Mouse (Mus musculus) limb, embryonic 13.5 days (tissue): ENCODE measurements at regions not wholly inside any gene's neighbourhood (a gene's known extent, or its start where the extent isn't known, plus 50 kb on each side); places are given as distances from the start of the nearest gene placed in this dataset.

Source experiments
- ATAC-seq: fragments of 200-750 bp; cut with Nextera tagmentation; 2 replicates; pipeline ENCODE4 v1.8.0; 2017; ENCODE audit warnings: low read depth, moderate number of reproducible peaks, moderate TSS enrichment; ENCODE audit not compliant: low FRiP score
- H3K27ac ChIP-seq: fragments of 300-500 bp; sonication (generic); 2 replicates; pipeline ENCODE4 v1.5.1; 2015; ENCODE audit warnings: inconsistent platforms, mild to moderate bottlenecking, moderate library complexity
- H3K27me3 ChIP-seq: fragments of 300-500 bp; sonication (generic); 2 replicates; pipeline ENCODE4 v1.6.1; 2015; ENCODE audit warnings: mild to moderate bottlenecking, inconsistent platforms
- H3K36me3 ChIP-seq: fragments of 300-500 bp; sonication (generic); 2 replicates; pipeline ENCODE4 v1.6.1; 2015; ENCODE audit warnings: inconsistent platforms, mild to moderate bottlenecking, moderate library complexity
- H3K4me1 ChIP-seq: fragments of 300-500 bp; sonication (generic); 2 replicates; pipeline ENCODE4 v1.6.1; 2015; ENCODE audit warnings: inconsistent platforms
- H3K4me2 ChIP-seq: fragments of 300-500 bp; sonication (generic); replicated peaks from 2 replicates; pipeline ENCODE4 v1.6.1; 2015; ENCODE audit warnings: inconsistent platforms, mild to moderate bottlenecking, moderate library complexity
- H3K4me3 ChIP-seq: fragments of 300-500 bp; sonication (generic); 2 replicates; pipeline ENCODE4 v1.5.1; 2015; ENCODE audit warnings: moderate library complexity, mild to moderate bottlenecking, inconsistent platforms
- H3K9ac ChIP-seq: fragments of 300-500 bp; sonication (generic); 2 replicates; pipeline ENCODE4 v1.6.1; 2015; ENCODE audit warnings: mild to moderate bottlenecking, inconsistent platforms
- H3K9me3 ChIP-seq: fragments of 300-500 bp; sonication (generic); 2 replicates; pipeline ENCODE4 v1.6.1; 2016; ENCODE audit warnings: inconsistent platforms
- WGBS: fragments of 180-500 bp; shearing (Covaris S2); methylation state at CpG from one replicate; pipeline ENCODE4 v1.1.7; 2015; 5-methylcytosine and 5-hydroxymethylcytosine counted together

DNA sequence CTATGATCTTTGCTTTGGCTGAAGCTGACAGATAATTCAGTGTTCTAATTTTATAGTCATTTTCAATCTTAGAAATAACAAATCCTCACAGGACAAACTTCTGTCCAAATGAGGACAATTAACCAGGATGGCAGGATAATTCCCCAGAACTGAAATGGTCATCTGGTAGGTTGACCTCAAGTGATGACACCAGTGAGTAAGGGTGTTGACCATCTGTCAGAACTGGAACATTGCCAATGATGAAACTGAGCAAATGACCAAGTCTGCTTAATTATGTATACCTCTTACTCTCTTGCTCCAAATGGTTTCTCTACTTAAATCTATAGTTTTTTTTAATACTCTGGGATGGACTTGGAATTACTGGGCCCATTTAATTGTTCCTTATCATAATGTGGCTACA, 1336.9 kb upstream of the Tenm3 start:
- no peak overlapping the region for H3K27ac ChIP-seq
- ATAC-seq, result no peak
- no peaks in the 10 kb centered on the region for H3K27me3 ChIP-seq
- no peak overlapping the region for H3K9ac ChIP-seq
- no peaks in the 10 kb centered on the region for H3K36me3 ChIP-seq
- no peaks in the 10 kb centered on the region for H3K9me3 ChIP-seq
- no peaks in the 10 kb centered on the region for H3K4me1 ChIP-seq
- no peak overlapping the region for H3K4me2 ChIP-seq
- no peak overlapping the region for H3K4me3 ChIP-seq

DNA sequence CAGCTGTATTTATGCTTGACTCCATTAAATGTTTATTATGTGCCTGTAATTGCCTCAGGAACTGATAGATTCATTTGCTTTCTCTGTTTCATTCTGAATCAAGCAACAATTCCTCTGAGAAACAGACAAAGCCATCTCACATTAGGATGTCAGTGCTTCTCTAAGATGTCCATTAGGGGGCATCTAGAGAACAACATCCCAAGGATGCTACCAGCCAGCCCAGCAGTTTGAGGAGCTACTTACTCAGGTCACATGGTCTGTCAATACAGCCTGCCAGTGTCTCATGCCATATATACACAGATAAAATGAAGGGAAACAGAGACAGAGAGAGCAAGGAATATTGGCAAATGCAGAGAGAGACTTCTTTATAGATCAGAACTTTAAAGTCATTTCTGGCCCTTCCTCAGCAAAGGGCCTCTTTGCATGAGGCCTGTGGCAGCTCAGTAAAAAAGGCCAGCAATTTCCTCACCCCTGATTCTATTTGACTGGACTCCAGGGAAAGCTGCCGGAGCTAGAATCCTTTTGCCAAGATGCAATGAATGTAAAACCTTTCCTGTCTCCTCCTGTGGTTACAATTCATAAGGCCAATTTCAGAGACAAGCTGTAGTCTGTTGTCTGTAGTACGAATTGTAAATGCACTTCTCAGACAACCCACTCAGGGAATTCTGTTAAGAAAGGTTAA, 1321.2 kb upstream of the Tenm3 start:
- no peak for ATAC-seq
- 45% methylated on average over 2 of the region's 2 CpGs for WGBS

DNA sequence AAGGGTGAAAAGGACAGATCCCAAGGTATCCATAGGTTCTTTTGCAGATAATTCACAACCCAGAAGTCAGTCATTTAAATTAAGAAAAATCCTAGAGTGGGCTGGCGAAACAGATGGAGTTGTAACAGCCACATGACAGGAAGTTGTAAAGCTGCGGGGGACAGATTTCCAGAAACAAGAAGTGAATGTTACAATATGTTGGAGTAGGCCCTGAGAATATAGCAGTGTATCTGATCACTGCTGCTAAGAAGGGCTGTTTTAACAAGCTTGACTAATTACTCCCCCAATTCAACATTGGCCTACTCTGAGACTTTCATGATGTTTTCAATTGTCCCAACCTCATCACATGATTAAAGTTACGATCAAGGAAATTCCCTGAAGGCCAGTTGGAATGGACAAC, 1317.3 kb upstream of the Tenm3 start:
- no peak overlapping the region for H3K27ac ChIP-seq
- peak; percentile 51; the same call in 1 of the 2 replicates for ATAC-seq
- H3K27me3 ChIP-seq, result no peaks in the 10 kb centered on the region
- no peaks in the 10 kb centered on the region for H3K36me3 ChIP-seq
- no peak overlapping the region for H3K9ac ChIP-seq
- H3K4me3 ChIP-seq, result no peak overlapping the region
- H3K4me2 ChIP-seq, result 0 out of 2 replicates have a peak overlapping the region, but pooled peaks have one; percentile 25
- H3K9me3 ChIP-seq, result no peaks in the 10 kb centered on the region
- H3K4me1 ChIP-seq, result peaks cover 11% of the 10 kb centered on the region
- 29% methylated on average over 3 of the region's 3 CpGs for WGBS

More for the DNA sequence above, 1321.2 kb upstream of the Tenm3 start:
- no peak overlapping the region for H3K4me3 ChIP-seq
- no peaks in the 10 kb centered on the region for H3K27me3 ChIP-seq
- no peaks in the 10 kb centered on the region for H3K9me3 ChIP-seq
- H3K36me3 ChIP-seq, result no peaks in the 10 kb centered on the region
- peaks cover 11% of the 10 kb centered on the region for H3K4me1 ChIP-seq
- no peak overlapping the region for H3K27ac ChIP-seq
- no peak overlapping the region for H3K9ac ChIP-seq
- no peak overlapping the region for H3K4me2 ChIP-seq

DNA sequence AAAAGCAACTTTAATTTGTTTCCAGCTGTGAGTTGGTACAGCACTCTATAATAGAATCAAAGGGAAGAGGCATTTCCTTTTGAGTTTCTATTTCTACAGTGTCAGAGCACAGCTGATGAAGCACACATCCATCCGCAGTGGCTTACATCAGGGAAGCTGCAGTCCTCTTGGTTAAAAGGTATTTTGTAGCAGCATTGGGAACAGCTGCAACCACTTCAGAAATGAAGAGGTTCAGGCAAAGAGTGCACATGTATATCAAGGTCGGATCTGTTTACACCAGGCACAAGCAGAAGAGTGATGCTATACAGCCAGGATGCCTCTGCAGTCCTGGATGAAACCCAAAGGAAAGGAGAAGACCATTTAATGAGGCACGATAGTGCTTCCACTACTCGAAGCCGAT, 1316.6 kb upstream of the Tenm3 start:
- Histone ChIP-seq H3K4me1 (peaks cover 11% of the 10 kb centered on the region), H3K27ac (peak overlapping the region; percentile 6; the same call in 1 of the 2 replicates), H3K9me3 (no peaks in the 10 kb centered on the region), H3K4me2 (0 out of 2 replicates have a peak overlapping the region, but pooled peaks have one; percentile 25), H3K9ac (no peak overlapping the region), H3K4me3 (no peak overlapping the region), H3K36me3 (no peaks in the 10 kb centered on the region), H3K27me3 (no peaks in the 10 kb centered on the region)
- ATAC-seq, result peak; percentile 76
- WGBS, result 55% methylated on average over 5 of the region's 5 CpGs

DNA sequence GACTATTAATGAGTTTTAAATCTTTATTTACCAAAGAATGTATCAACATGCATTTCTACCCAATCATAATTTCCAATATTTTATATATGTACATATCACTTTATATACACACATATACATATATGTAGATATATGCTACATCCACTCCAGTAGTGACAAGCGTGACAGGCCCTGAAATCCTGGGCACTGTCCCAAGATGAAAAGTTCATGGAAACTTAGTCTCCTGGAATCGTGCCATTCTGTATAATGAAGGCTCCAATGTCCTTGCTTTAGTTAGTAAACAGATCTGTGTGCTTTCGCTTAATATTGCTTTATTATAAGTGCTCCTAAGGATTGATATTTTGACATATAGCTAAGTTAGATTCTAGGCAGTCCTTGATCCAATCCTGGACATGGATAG, 1296.1 kb upstream of the Tenm3 start:
- WGBS, result 93% methylated on average over 3 of the region's 3 CpGs
- no peaks in the 10 kb centered on the region for H3K9me3 ChIP-seq
- no peak overlapping the region for H3K27ac ChIP-seq
- no peaks in the 10 kb centered on the region for H3K36me3 ChIP-seq
- H3K4me3 ChIP-seq, result no peak overlapping the region
- no peak overlapping the region for H3K9ac ChIP-seq
- no peaks in the 10 kb centered on the region for H3K4me1 ChIP-seq
- H3K4me2 ChIP-seq, result no peak overlapping the region
- ATAC-seq, result no peak
- H3K27me3 ChIP-seq, result no peaks in the 10 kb centered on the region

DNA sequence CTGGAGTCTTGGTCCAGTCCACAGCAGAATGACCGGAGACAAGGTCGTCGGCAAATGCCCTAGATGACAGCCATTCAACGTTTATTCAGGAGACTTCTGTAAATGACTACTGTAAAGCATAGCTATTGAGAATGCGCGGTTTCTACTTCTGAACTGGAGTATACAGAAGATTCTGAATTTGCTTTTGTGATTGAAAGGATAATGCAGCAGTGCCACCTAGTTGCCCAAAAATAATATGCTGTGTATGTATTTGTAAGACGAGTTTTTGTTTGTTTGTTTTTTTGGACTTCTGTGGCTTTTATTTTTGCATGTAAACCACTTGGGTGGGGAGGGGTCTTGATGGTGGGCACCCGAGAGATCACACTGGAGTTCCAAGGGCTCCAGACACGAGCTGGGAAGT, 1276.3 kb upstream of the Tenm3 start:
- no peaks in the 10 kb centered on the region for H3K4me1 ChIP-seq
- H3K4me2 ChIP-seq, result no peak overlapping the region
- H3K36me3 ChIP-seq, result no peaks in the 10 kb centered on the region
- no peak for ATAC-seq
- H3K4me3 ChIP-seq, result no peak overlapping the region
- no peak overlapping the region for H3K9ac ChIP-seq
- H3K27me3 ChIP-seq, result no peaks in the 10 kb centered on the region
- H3K9me3 ChIP-seq, result no peaks in the 10 kb centered on the region
- H3K27ac ChIP-seq, result no peak overlapping the region
- WGBS, result 81% methylated on average over 9 of the region's 9 CpGs

DNA sequence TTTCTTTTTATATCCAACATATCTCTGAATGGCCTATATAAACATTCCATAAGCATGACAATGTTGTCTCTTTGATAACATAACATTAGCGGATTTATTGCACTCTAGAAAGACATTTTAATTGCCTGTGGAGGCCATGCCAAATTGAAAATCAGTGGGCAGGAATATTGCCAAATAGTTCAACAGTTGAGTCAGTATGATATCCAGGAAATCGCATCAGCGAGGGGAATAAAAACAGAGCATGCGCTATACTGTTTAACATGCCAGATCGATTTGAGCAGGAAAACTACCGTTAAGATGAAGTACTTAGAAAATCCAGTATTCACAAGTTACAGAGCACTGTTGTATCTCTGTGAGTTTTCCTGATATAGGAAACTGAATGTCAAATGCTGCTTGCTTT, 1238.6 kb upstream of the Tenm3 start:
- no peak overlapping the region for H3K4me2 ChIP-seq
- H3K9me3 ChIP-seq, result no peaks in the 10 kb centered on the region
- H3K27me3 ChIP-seq, result no peaks in the 10 kb centered on the region
- H3K4me1 ChIP-seq, result no peaks in the 10 kb centered on the region
- 65% methylated on average over 6 of the region's 6 CpGs for WGBS
- H3K36me3 ChIP-seq, result no peaks in the 10 kb centered on the region
- H3K27ac ChIP-seq, result no peak overlapping the region
- no peak; the same call in 1 of the 2 replicates for ATAC-seq
- H3K9ac ChIP-seq, result no peak overlapping the region
- no peak overlapping the region for H3K4me3 ChIP-seq

DNA sequence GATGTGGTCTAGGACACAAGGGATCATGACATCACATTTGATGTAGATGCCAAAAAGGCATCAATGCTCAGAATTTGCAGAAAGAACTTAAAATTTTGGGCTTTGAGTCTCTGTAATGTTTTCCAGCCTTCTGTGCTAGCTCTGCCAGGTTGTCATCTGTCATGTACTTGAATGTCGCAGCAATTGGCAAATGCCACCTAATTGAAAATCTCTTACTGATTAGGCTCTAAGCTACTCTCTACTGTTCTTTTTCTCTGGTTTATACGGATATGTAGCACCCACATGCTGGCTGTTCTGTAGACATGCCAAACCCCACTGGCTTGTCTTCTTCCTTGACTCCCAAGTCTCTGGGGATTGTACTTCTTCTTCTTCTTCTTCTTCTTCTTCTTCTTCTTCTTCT, 1193.3 kb upstream of the Tenm3 start:
- H3K4me2 ChIP-seq, result no peak overlapping the region
- H3K27me3 ChIP-seq, result no peaks in the 10 kb centered on the region
- no peaks in the 10 kb centered on the region for H3K9me3 ChIP-seq
- H3K27ac ChIP-seq, result no peak overlapping the region
- ATAC-seq, result no peak
- H3K4me1 ChIP-seq, result no peaks in the 10 kb centered on the region
- H3K4me3 ChIP-seq, result no peak overlapping the region
- WGBS, result 86% methylated on average over 2 of the region's 2 CpGs
- H3K9ac ChIP-seq, result no peak overlapping the region
- no peaks in the 10 kb centered on the region for H3K36me3 ChIP-seq

DNA sequence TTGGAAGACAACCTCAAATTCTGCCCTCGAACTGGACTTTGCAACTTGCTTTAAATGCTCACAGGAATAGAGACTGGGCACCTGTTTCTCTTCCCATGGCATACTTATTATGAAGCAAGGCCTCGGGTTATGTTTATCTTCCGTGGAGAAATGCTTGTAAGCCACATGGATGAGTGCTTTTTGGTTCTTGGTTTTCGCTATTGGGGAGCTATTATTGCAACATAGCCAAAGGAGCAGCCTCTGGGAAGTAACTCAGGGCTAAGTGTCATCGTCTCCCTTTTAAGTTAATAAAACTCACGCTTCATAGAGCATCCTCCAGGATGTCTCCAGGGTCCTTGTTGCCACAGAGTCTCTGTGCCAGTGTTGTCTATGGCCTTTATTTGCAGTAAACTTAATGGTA, 1183.8 kb upstream of the Tenm3 start:
- no peak overlapping the region for H3K4me2 ChIP-seq

DNA sequence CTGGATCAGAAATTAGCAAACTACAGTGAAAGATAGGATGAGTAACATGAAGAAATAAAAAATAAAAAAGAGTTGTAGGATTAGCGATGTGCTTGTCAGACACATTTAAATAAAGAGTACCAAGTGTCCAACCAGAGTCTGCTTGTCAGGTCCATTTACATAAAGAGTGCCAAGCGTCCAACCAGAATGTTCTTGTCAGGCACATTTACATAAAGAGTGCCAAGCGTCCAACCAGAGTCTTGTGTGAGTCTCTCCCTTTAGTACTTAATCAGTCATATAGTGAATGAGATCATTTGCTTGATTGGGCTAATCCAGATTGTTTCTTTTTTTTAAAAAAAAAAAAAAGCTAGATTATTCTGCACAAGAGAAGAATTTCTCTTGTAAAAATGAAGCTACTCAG, 1163.8 kb upstream of the Tenm3 start:
- Histone ChIP-seq H3K9me3 (peaks cover 11% of the 10 kb centered on the region), H3K27me3 (no peaks in the 10 kb centered on the region), H3K4me2 (no peak overlapping the region), H3K4me1 (no peaks in the 10 kb centered on the region), H3K27ac (no peak overlapping the region), H3K36me3 (no peaks in the 10 kb centered on the region), H3K9ac (no peak overlapping the region), H3K4me3 (no peak overlapping the region)
- WGBS, result 80% methylated on average over 3 of the region's 3 CpGs
- ATAC-seq, result no peak

More for the DNA sequence above, 1183.8 kb upstream of the Tenm3 start:
- Histone ChIP-seq H3K27ac (no peak overlapping the region), H3K9ac (no peak overlapping the region), H3K27me3 (no peaks in the 10 kb centered on the region), H3K36me3 (no peaks in the 10 kb centered on the region), H3K4me3 (no peak overlapping the region), H3K9me3 (no peaks in the 10 kb centered on the region), H3K4me1 (no peaks in the 10 kb centered on the region)
- WGBS, result 83% methylated on average over 6 of the region's 6 CpGs
- no peak for ATAC-seq

DNA sequence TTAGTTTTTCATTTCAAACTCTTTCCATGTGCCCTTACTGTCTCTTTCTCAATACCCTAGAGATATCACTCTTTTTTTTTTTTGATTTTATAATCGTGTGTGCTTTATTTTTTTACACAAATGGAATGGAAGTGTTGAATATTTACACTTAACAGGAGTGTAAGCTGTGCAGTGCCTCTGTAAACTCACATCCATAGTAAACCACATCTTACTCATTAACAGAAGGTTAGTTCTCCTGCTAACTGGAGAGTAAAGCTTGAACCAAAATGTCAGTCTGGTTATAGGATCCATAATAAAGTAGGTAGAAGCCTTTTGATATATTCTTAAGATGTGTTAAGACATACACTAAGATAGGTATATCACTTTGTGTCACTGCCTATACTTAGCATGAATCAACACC, 1160.5 kb upstream of the Tenm3 start:
- Histone ChIP-seq H3K4me1 (no peaks in the 10 kb centered on the region), H3K4me2 (no peak overlapping the region), H3K36me3 (no peaks in the 10 kb centered on the region), H3K4me3 (no peak overlapping the region), H3K9me3 (peaks cover 4% of the 10 kb centered on the region), H3K27ac (no peak overlapping the region), H3K9ac (no peak overlapping the region), H3K27me3 (no peaks in the 10 kb centered on the region)
- 43% methylated on average over 1 of the region's 1 CpGs for WGBS
- ATAC-seq, result no peak

DNA sequence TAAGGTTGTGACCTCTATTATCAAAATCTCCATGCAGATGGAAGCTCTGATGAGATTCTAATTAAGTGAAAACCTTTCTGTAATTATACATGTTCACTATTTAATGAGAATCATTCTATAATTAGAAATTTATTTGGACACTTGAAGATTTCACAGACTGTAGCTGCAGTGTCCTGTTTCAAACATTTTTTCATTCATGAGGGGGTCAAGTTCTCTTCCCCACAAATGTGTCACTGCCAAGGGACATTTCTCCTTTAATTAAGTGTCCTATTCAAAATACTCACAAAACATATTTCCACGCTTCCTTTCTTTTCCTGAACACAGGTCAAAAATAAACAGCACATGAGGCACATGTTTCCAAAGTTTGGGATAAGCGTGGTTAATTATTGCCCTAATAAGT, 1159.9 kb upstream of the Tenm3 start:
- 79% methylated on average over 2 of the region's 2 CpGs for WGBS
- Histone ChIP-seq H3K27ac (no peak overlapping the region), H3K27me3 (no peaks in the 10 kb centered on the region), H3K9ac (no peak overlapping the region), H3K36me3 (no peaks in the 10 kb centered on the region), H3K4me1 (no peaks in the 10 kb centered on the region), H3K4me3 (no peak overlapping the region), H3K4me2 (no peak overlapping the region), H3K9me3 (no peaks in the 10 kb centered on the region)
- no peak for ATAC-seq
